Mouse (Mus musculus): Measurements from ENCODE around the gene Trappc1.

DNA sequence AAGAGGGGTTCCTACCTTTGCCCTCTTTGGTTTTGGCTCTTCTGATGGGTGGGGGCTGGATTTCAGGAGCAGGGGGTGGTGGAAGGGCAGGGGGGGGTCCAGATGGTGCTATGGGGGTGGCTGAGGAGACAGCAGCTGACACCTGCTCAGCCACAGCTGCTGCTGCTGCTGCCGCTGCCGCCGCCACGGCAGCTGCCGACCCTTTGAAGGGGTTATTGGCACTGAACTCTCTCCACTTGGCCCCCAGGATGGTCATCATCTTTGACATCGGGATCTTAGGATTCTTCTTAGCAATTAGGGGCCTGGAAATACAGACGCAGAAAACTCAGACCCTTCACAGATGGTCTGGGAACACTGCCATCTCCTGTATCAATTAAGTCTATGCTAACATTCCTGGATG, 38.2 kb downstream of the Trappc1 start:
- TF ChIP-seq CTCF (IDR thresholded peaks at IDR 0.05; ENCODE audit: low read depth): no peak
- TF ChIP-seq EP300 (IDR thresholded peaks at IDR 0.05; ENCODE audit: low read depth): no peak
